Mouse (Mus musculus) left cerebral cortex, postnatal 36 days (tissue): ENCODE measurements around the gene Gprasp2. TPM values are rescaled to one million over a fixed set of nuclear protein-coding genes. Genes with fewer than 3 reads are reported as not detected.

Experiments
- total RNA-seq, 2 experiments: library from RNA; stranded (reverse); gene quantifications; 2 replicates each; pipeline ENCODE4 v1.2.3; 2021

Gene Gprasp2
- total RNA-seq, 2 experiments from 2014 or later, result 161 to 199 TPM

Other genes with a start within 250 kb of the Gprasp2 start
- 1 to 10 TPM; 4.1 to 4.4 TPM for gene Nxf7, start 240.3 kb upstream of the Gprasp2 start, total RNA-seq
- gene Prame, start 211.3 kb upstream of the Gprasp2 start, total RNA-seq, result not detected
- gene Tcp11x2, start 145.2 kb upstream of the Gprasp2 start, total RNA-seq, result not detected
- gene Tmsb15a, start 113.8 kb upstream of the Gprasp2 start, total RNA-seq, result not detected
- gene Armcx5, start 96.3 kb upstream of the Gprasp2 start, total RNA-seq, result 10 to 100 TPM; 32.4 to 37.3 TPM
- 100 to 1,000 TPM; 309 to 361 TPM for gene Gprasp1, start 96.3 kb upstream of the Gprasp2 start, total RNA-seq
- 10 to 100 TPM; 56.2 to 75.5 TPM for gene Bhlhb9, start 41.4 kb upstream of the Gprasp2 start, total RNA-seq
- 10 to 100 TPM; 57.8 to 69.1 TPM for gene Arxes2, start 154.8 kb downstream of the Gprasp2 start, total RNA-seq
- 10 to 100 TPM; 33.7 to 39.1 TPM for gene Arxes1, start 194.3 kb downstream of the Gprasp2 start, total RNA-seq
- gene Bex2, start 229.2 kb downstream of the Gprasp2 start, total RNA-seq, result 100 to 1,000 TPM; 344 to 357 TPM
- not detected for gene Nxf3, start 246.2 kb downstream of the Gprasp2 start, total RNA-seq